Mouse (Mus musculus) stomach, postnatal 0 days (tissue): ENCODE results near the gene Wfdc6a.

Experiments
- CTCF ChIP-seq: IDR thresholded peaks from 2 replicates; pipeline ENCODE4 v1.5.1; 2016; ENCODE audit warnings: antibody characterized with exemption, low read depth, mild to moderate bottlenecking, moderate library complexity
- EP300 ChIP-seq: optimal IDR thresholded peaks from 2 replicates; pipeline ENCODE3; 2016; ENCODE audit warnings: antibody characterized with exemption

DNA sequence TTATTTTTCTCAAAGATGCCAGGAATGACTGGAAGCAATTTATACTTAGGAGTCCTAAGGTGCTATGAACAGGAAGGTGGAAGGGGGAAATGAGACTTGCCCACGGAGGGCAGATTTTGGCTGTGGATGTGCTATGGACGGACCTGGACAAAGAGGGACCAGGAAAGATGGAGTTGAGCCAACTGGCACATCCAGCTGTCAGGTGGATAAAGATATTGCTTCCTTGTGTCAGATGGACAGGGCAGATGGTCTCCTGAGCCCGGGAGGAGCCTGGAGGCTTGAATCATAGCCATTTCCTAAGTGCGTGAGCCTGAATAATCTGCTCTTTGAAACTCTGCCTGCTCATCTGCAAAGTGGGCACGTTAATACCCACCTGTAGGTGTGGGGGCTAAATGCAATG is 20.9 kb downstream of the Wfdc6a start:
- no peak for TF ChIP-seq CTCF
- no peak for TF ChIP-seq EP300
